Mouse (Mus musculus): ENCODE data around the gene Acacb.

GRCm38 (mm10) chr5:114268646-114269045, 122.3 kb downstream of the Acacb start:
- TF ChIP-seq CTCF (IDR thresholded peaks at IDR 0.05) (no peak), EP300 (IDR thresholded peaks at IDR 0.05) (no peak)
